Mouse (Mus musculus) common myeloid progenitor, adult 5-6 weeks (primary cell): ENCODE data around the gene Rgl2. TPM values are rescaled to one million over a fixed set of nuclear protein-coding genes. Genes with fewer than 3 reads are reported as not detected.
"Not testable (repeated sequence)": the region's sequence is repeated elsewhere in the genome, so short reads cannot be mapped to it uniquely, and the experiment has no call there.

Source experiments
- ATAC-seq: replicated peaks from 2 replicates; pipeline ENCODE4 v1.8.0; 2016; ENCODE audit warnings: low read depth, mild to moderate bottlenecking, moderate TSS enrichment, inconsistent platforms; ENCODE audit not compliant: poor library complexity, severe bottlenecking
- total RNA-seq: library from RNA; stranded (forward); fragments of 200-1000, 187-1606 nt; gene quantifications from 2 replicates; pipeline ENCODE4 v1.2.3, GENCODE M21; 2017

Rgl2 gene
- total RNA-seq, result 21.2 and 22.5 TPM in 2 replicates

GRCm38 (mm10) chr17:33929371-33930279 lies at the start of gene Rgl2:
TSS of gene Rgl2 (plus strand) at chr17:33929543.
- ATAC-seq, result peak; percentile 73

GRCm38 (mm10) chr17:33884320-33884719 lies 45.0 kb upstream of the Rgl2 start:
- not testable (repeated sequence) for ATAC-seq

GRCm38 (mm10) chr17:33887802-33888201 lies 41.5 kb upstream of the Rgl2 start:
- not testable (repeated sequence) for ATAC-seq

GRCm38 (mm10) chr17:33888230-33888629 lies 41.1 kb upstream of the Rgl2 start:
- ATAC-seq, result not testable (repeated sequence)

- ATAC-seq, result not testable (repeated sequence)
Observed at GRCm38 (mm10) chr17:33889941-33890532, 39.3 kb upstream of the Rgl2 start.

GRCm38 (mm10) chr17:33890533-33891059 lies 38.7 kb upstream of the Rgl2 start, which contains the start of gene Kifc1:
TSS of gene Kifc1 (minus strand) at chr17:33890661.
- ATAC-seq, result peak; percentile 99

GRCm38 (mm10) chr17:33891357-33891756 lies 38.0 kb upstream of the Rgl2 start:
- no peak for ATAC-seq

GRCm38 (mm10) chr17:33891892-33892291 lies 37.5 kb upstream of the Rgl2 start:
- not testable (repeated sequence) for ATAC-seq

- no peak for ATAC-seq
Observed at GRCm38 (mm10) chr17:33892429-33892828, 36.9 kb upstream of the Rgl2 start.

- not testable (repeated sequence) for ATAC-seq
Observed at GRCm38 (mm10) chr17:33893011-33893410, 36.3 kb upstream of the Rgl2 start.

GRCm38 (mm10) chr17:33897114-33897794 lies 32.1 kb upstream of the Rgl2 start:
- peak; percentile 66 for ATAC-seq

- not testable (repeated sequence) for ATAC-seq
Observed at GRCm38 (mm10) chr17:33898193-33898592, 31.1 kb upstream of the Rgl2 start.

GRCm38 (mm10) chr17:33899642-33900041 lies 29.7 kb upstream of the Rgl2 start:
- peak; percentile 52; the same call in 1 of the 2 replicates for ATAC-seq

- no peak for ATAC-seq
Observed at GRCm38 (mm10) chr17:33900281-33900988, 28.9 kb upstream of the Rgl2 start.

- ATAC-seq, result no peak
Observed at GRCm38 (mm10) chr17:33900989-33901314, 28.4 kb upstream of the Rgl2 start.

GRCm38 (mm10) chr17:33901653-33902052 lies 27.7 kb upstream of the Rgl2 start:
- no peak for ATAC-seq

- ATAC-seq, result no peak
Observed at GRCm38 (mm10) chr17:33902079-33902478, 27.3 kb upstream of the Rgl2 start.

GRCm38 (mm10) chr17:33902491-33902890 lies 26.9 kb upstream of the Rgl2 start:
- no peak for ATAC-seq

GRCm38 (mm10) chr17:33903911-33904651 lies 25.3 kb upstream of the Rgl2 start:
- ATAC-seq, result not testable (repeated sequence)
